In the genomic region with DNA sequence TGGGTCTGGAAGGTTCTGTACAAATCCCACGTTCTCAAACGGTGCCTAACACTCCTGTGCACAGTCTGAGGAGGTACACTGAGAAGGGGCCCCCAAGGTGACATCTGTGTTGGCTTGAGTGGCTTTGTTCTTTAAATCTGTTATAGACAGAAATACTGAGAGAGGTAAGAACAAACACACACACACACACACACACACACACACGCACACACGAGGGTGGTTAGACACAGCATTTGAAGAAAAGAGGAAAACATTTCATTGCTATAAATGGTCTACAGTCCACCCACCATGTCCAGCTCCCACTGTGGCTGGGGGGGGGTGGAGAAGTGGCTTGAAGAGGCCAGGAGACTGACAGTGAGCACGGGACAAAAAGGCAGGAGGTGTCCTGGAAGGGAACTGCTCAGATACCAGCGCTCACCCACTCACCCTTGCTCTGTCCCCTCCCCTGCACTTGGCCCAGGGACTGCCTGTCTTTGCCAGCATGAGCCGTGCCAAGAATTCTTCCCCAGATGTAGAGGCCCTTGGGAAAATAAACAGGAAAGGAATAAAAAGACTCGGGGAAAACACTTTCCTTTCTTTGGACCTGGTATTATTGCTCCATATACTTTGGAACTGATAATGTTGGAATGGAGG, we compare ENCODE assay signal across 8 mouse cellular contexts. TPM values are rescaled to one million over a fixed set of nuclear protein-coding genes. Genes with fewer than 3 reads are reported as not detected.
DNase-seq lines count a peak whose midpoint lies in the region; ATAC-seq lines count a peak whose summit lies in the region.

No protein-coding gene starts in this region.

- H3K27me3 ChIP-seq in hindbrain, embryonic 14.5 days (ENCODE audit: control insufficient read depth, insufficient read depth, low read length) = no peaks in the 10 kb centered on the region
- no peaks in the 10 kb centered on the region for H3K27me3 ChIP-seq in hindbrain, embryonic 11.5 days (ENCODE audit: control insufficient read depth, insufficient read depth, low read length)

- no peak for DNase-seq in hindbrain, embryonic 14.5 days (ENCODE audit: low spot score)
- DNase-seq in hindbrain, embryonic 11.5 days (ENCODE audit: low spot score) = no peak
- peak; percentile 85 to 92 for DNase-seq in adrenal gland, adult (ENCODE audit: inconsistent age in 2 of 2, low spot score in 1 of 2)
- DNase-seq in gastrocnemius, postnatal 14 days = peak; percentile 71
- peak; percentile 88 for DNase-seq in kidney, adult 9 months
- peak; percentile 92 for DNase-seq in lung, postnatal 36 days
- no peak for DNase-seq in thymus, postnatal 0 days (ENCODE audit: low spot score)

- no peak overlapping the region for H3K27ac ChIP-seq in hindbrain, embryonic 14.5 days
- no peak overlapping the region for H3K27ac ChIP-seq in hindbrain, embryonic 11.5 days (ENCODE audit: low read depth, low read length)

- 60% methylated on average over 8 of the region's 8 CpGs for WGBS in hindbrain, embryonic 14.5 days
- 74% methylated on average over 8 of the region's 8 CpGs for WGBS in hindbrain, embryonic 11.5 days

- no peak overlapping the region for H3K4me3 ChIP-seq in hindbrain, embryonic 14.5 days (replicated peaks; ENCODE audit: low read length)
- no peak overlapping the region for H3K4me3 ChIP-seq in hindbrain, embryonic 11.5 days (ENCODE audit: low read depth, low read length)

- H3K4me2 ChIP-seq in hindbrain, embryonic 14.5 days (replicated peaks) = no peak overlapping the region
- H3K4me2 ChIP-seq in hindbrain, embryonic 11.5 days (replicated peaks; ENCODE audit: low read depth, low read length) = no peak overlapping the region

- peak; percentile 60; the same call in 1 of the 2 replicates for ATAC-seq in hindbrain, embryonic 14.5 days (ENCODE audit: low FRiP score)
- ATAC-seq in hindbrain, embryonic 11.5 days (ENCODE audit: low FRiP score) = no peak
- ATAC-seq in erythroid progenitor cell, adult 5-6 weeks (replicated peaks; ENCODE audit: low FRiP score, poor library complexity, severe bottlenecking) = no peak

- H3K9ac ChIP-seq in hindbrain, embryonic 14.5 days = no peak overlapping the region
- no peak overlapping the region for H3K9ac ChIP-seq in hindbrain, embryonic 11.5 days (ENCODE audit: low read depth, low read length)

- H3K36me3 ChIP-seq in hindbrain, embryonic 14.5 days (replicated peaks; ENCODE audit: control insufficient read depth, insufficient read depth) = no peaks in the 10 kb centered on the region
- H3K36me3 ChIP-seq in hindbrain, embryonic 11.5 days (ENCODE audit: control insufficient read depth, insufficient read depth, low read length) = no peaks in the 10 kb centered on the region

- H3K9me3 ChIP-seq in hindbrain, embryonic 14.5 days (ENCODE audit: control insufficient read depth, low read length) = no peaks in the 10 kb centered on the region
- H3K9me3 ChIP-seq in hindbrain, embryonic 11.5 days (ENCODE audit: control insufficient read depth, low read length) = no peaks in the 10 kb centered on the region

- intact Hi-C loops in gastrocnemius, postnatal 14 days (cut with DNase I; ENCODE audit: low total_unique reads) = no loop called here

- H3K4me1 ChIP-seq in hindbrain, embryonic 14.5 days (replicated peaks; ENCODE audit: control insufficient read depth, insufficient read depth, low read length) = peaks cover 11% of the 10 kb centered on the region
- peaks cover 6% of the 10 kb centered on the region; the same call in 1 of the 2 replicates for H3K4me1 ChIP-seq in hindbrain, embryonic 11.5 days (replicated peaks; ENCODE audit: control insufficient read depth, insufficient read depth, low read length)

RNA-seq across cellular contexts. Expression of a gene that starts 5.4 kb away (rescaled TPM):
- 14.6 and 15.6 TPM in 2 replicates for polyA plus RNA-seq in hindbrain, embryonic 14.5 days (2014; fragmentation: Nextera tagmentation; extraction: Ambion mirVana)
- 3.2 and 3.3 TPM in 2 replicates for polyA plus RNA-seq in hindbrain, embryonic 11.5 days (2014; fragmentation: Nextera tagmentation; extraction: Ambion mirVana)
- 10 to 100 TPM; 15.6 to 18.4 TPM for total RNA-seq in gastrocnemius, postnatal 14 days (2021)
- 1.1 and 1.6 TPM in 2 replicates for polyA plus RNA-seq in thymus, postnatal 0 days (2015; fragmentation: Nextera tagmentation; extraction: Ambion mirVana)
- total RNA-seq in erythroid progenitor cell, adult 5-6 weeks (2015; ENCODE audit: low replicate concordance) = 0.42 TPM in 1 of 2 replicates, not detected in the other
- 0.13 TPM in 1 of 2 replicates, not detected in the other for total RNA-seq in erythroid progenitor cell, adult 5-6 weeks (2017; ENCODE audit: low replicate concordance)

RNA-seq across cellular contexts. Expression of a gene that starts 8.0 kb away (rescaled TPM):
- polyA plus RNA-seq in hindbrain, embryonic 14.5 days (2014; fragmentation: Nextera tagmentation; extraction: Ambion mirVana) = 3.2 TPM in 2 replicates
- polyA plus RNA-seq in hindbrain, embryonic 11.5 days (2014; fragmentation: Nextera tagmentation; extraction: Ambion mirVana) = 2.4 and 3.0 TPM in 2 replicates
- under 1 TPM; 0.18 TPM for total RNA-seq in gastrocnemius, postnatal 14 days (2021)
- polyA plus RNA-seq in thymus, postnatal 0 days (2015; fragmentation: Nextera tagmentation; extraction: Ambion mirVana) = 0.12 and 0.42 TPM in 2 replicates
- not detected in 2 replicates for total RNA-seq in erythroid progenitor cell, adult 5-6 weeks (2015; ENCODE audit: low replicate concordance)
- total RNA-seq in erythroid progenitor cell, adult 5-6 weeks (2017; ENCODE audit: low replicate concordance) = not detected in 2 replicates

Comparison
In these comparisons a context has a peak if more than half of its experiments do, and no peak if none do; other contexts are left out.
1. DNase-seq: peak in adrenal gland, adult (2 of 2), gastrocnemius, postnatal 14 days (single experiment), kidney, adult 9 months (single experiment) and lung, postnatal 36 days (single experiment); none in hindbrain, embryonic 14.5 days (single experiment), hindbrain, embryonic 11.5 days (single experiment) and thymus, postnatal 0 days (single experiment).